In the genomic region with DNA sequence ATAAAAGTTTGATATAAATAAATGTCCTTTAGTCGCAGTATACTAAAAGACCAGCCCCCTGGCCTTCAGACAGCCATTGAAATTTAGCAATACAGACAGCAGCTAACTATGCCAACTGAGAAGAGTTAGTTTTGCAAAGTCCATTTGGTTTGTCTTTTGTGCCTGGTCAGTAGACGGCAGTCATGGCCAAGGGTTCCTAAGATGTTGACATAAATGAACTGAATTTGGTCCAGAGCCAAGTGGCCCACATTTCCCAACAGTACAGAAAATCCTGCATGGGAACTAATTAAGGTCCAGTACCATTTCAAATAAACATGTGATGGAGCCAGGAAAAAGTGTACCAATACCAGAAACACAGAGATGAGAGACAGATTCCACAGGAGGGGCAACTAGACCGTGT, we compare ENCODE assay signal across 18 mouse cellular contexts.
DNase-seq lines count a peak whose midpoint lies in the region; ATAC-seq and TF ChIP-seq lines count a peak whose summit lies in the region.
"Had no signal": no experiment of that assay in that cellular context is flagged by ENCODE, and none has a peak within 500 bp of the region (broad histone marks: within the 10 kb centered on the region; RNA-seq: fewer than 3 reads in every experiment).

No protein-coding gene starts in this region.

- H3K9ac ChIP-seq in heart, embryonic 12.5 days, result no peak overlapping the region
- H3K9ac ChIP-seq in midbrain, postnatal 0 days (replicated peaks; ENCODE audit: low read length, poor library complexity, severe bottlenecking), result no peak overlapping the region
- H3K9ac ChIP-seq in midbrain, embryonic 16.5 days (ENCODE audit: low read depth, low read length), result no peak overlapping the region
- H3K9ac ChIP-seq in lung, embryonic 15.5 days, result no peak overlapping the region
- no peak overlapping the region for H3K9ac ChIP-seq in hindbrain, embryonic 14.5 days
- H3K9ac ChIP-seq: embryonic facial prominence, embryonic 15.5 days; limb, embryonic 12.5 days; liver, embryonic 14.5 days had no signal

- TF ChIP-seq CTCF in midbrain, postnatal 0 days (IDR thresholded peaks at IDR 0.05), result no peak

- no peaks in the 10 kb centered on the region; the same call in 1 of the 2 replicates for H3K4me1 ChIP-seq in heart, embryonic 12.5 days (replicated peaks)
- H3K4me1 ChIP-seq in midbrain, postnatal 0 days (ENCODE audit: insufficient read depth, low read length), result no peaks in the 10 kb centered on the region
- no peaks in the 10 kb centered on the region for H3K4me1 ChIP-seq in midbrain, embryonic 16.5 days (ENCODE audit: control insufficient read depth, insufficient read depth, low read length)
- H3K4me1 ChIP-seq in lung, embryonic 15.5 days, result no peaks in the 10 kb centered on the region
- H3K4me1 ChIP-seq in hindbrain, embryonic 14.5 days (replicated peaks; ENCODE audit: control insufficient read depth, insufficient read depth, low read length), result no peaks in the 10 kb centered on the region
- H3K4me1 ChIP-seq: embryonic facial prominence, embryonic 15.5 days; limb, embryonic 12.5 days had no signal

- H3K9me3 ChIP-seq in heart, embryonic 12.5 days (replicated peaks), result no peaks in the 10 kb centered on the region
- H3K9me3 ChIP-seq in midbrain, postnatal 0 days (ENCODE audit: low read length), result no peaks in the 10 kb centered on the region
- no peaks in the 10 kb centered on the region for H3K9me3 ChIP-seq in midbrain, embryonic 16.5 days (replicated peaks; ENCODE audit: control insufficient read depth, low read length, poor library complexity, severe bottlenecking)
- no peaks in the 10 kb centered on the region for H3K9me3 ChIP-seq in lung, embryonic 15.5 days
- H3K9me3 ChIP-seq in hindbrain, embryonic 14.5 days (ENCODE audit: control insufficient read depth, low read length), result no peaks in the 10 kb centered on the region
- H3K9me3 ChIP-seq: embryonic facial prominence, embryonic 15.5 days; limb, embryonic 12.5 days had no signal

- H3K27ac ChIP-seq in heart, embryonic 12.5 days (ENCODE audit: poor library complexity, severe bottlenecking), result no peak overlapping the region
- H3K27ac ChIP-seq in midbrain, postnatal 0 days (ENCODE audit: low read depth, low read length), result no peak overlapping the region
- H3K27ac ChIP-seq in midbrain, embryonic 16.5 days (ENCODE audit: low read length), result no peak overlapping the region
- no peak overlapping the region for H3K27ac ChIP-seq in lung, embryonic 15.5 days
- no peak overlapping the region for H3K27ac ChIP-seq in hindbrain, embryonic 14.5 days
- H3K27ac ChIP-seq: embryonic facial prominence, embryonic 15.5 days; kidney, postnatal 0 days; limb, embryonic 12.5 days; liver, embryonic 14.5 days had no signal

- WGBS in heart, embryonic 12.5 days, result 79% methylated on average over 3 of the region's 3 CpGs
- WGBS in midbrain, postnatal 0 days, result 74% methylated on average over 3 of the region's 3 CpGs
- WGBS in midbrain, embryonic 16.5 days, result 81% methylated on average over 3 of the region's 3 CpGs
- 35% methylated on average over 3 of the region's 3 CpGs for WGBS in lung, embryonic 15.5 days
- WGBS in hindbrain, embryonic 14.5 days, result 79% methylated on average over 3 of the region's 3 CpGs

- H3K27me3 ChIP-seq in heart, embryonic 12.5 days (replicated peaks), result no peaks in the 10 kb centered on the region
- H3K27me3 ChIP-seq in midbrain, postnatal 0 days (ENCODE audit: insufficient read depth, low read length), result no peaks in the 10 kb centered on the region
- no peaks in the 10 kb centered on the region for H3K27me3 ChIP-seq in midbrain, embryonic 16.5 days (ENCODE audit: control insufficient read depth, insufficient read depth, low read depth, low read length)
- H3K27me3 ChIP-seq in lung, embryonic 15.5 days, result no peaks in the 10 kb centered on the region
- no peaks in the 10 kb centered on the region for H3K27me3 ChIP-seq in hindbrain, embryonic 14.5 days (ENCODE audit: control insufficient read depth, insufficient read depth, low read length)
- H3K27me3 ChIP-seq: embryonic facial prominence, embryonic 15.5 days; limb, embryonic 12.5 days had no signal

- no peak for ATAC-seq in heart, embryonic 12.5 days (ENCODE audit: insufficient number of reproducible peaks, low FRiP score)
- ATAC-seq in midbrain, postnatal 0 days (ENCODE audit: low FRiP score), result no peak
- no peak for ATAC-seq in midbrain, embryonic 16.5 days
- peak; percentile 33; the same call in 1 of the 2 replicates for ATAC-seq in lung, embryonic 15.5 days (ENCODE audit: borderline replicate concordance, extremely low read depth, low FRiP score, low TSS enrichment)
- no peak for ATAC-seq in granulocyte monocyte progenitor cell, adult 5-6 weeks (replicated peaks; ENCODE audit: poor library complexity, severe bottlenecking)
- no peak for ATAC-seq in hindbrain, embryonic 14.5 days (ENCODE audit: low FRiP score)
- ATAC-seq: inflammation-experienced regulatory T-cells, adult 6 months had no signal

- peaks cover 22% of the 10 kb centered on the region for H3K36me3 ChIP-seq in heart, embryonic 12.5 days
- no peaks in the 10 kb centered on the region; the same call in 1 of the 2 replicates for H3K36me3 ChIP-seq in midbrain, postnatal 0 days (ENCODE audit: insufficient read depth, low read length)
- H3K36me3 ChIP-seq in midbrain, embryonic 16.5 days (ENCODE audit: control insufficient read depth, insufficient read depth, low read length), result no peaks in the 10 kb centered on the region
- 0 out of 2 replicates have a peak, but pooled peaks cover 3% of the 10 kb centered on the region for H3K36me3 ChIP-seq in lung, embryonic 15.5 days
- no peaks in the 10 kb centered on the region for H3K36me3 ChIP-seq in hindbrain, embryonic 14.5 days (replicated peaks; ENCODE audit: control insufficient read depth, insufficient read depth)

- peak; percentile 45 to 52 for DNase-seq in heart, adult 18-20 months
- peak; percentile 35 for DNase-seq in midbrain, postnatal 0 days (ENCODE audit: low spot score)
- DNase-seq in skeletal muscle tissue, adult 2 months (ENCODE audit: low read depth, low spot score), result peak; percentile 20
- DNase-seq in hindbrain, embryonic 14.5 days (ENCODE audit: low spot score), result no peak
- DNase-seq: cerebellum, adult 2 months; gastrocnemius, postnatal 36 days; layer of hippocampus, adult 9-11 months; right cerebral cortex, postnatal 25 days; thymus, postnatal 4 days had no signal

- H3K4me3 ChIP-seq in heart, embryonic 12.5 days, result no peak overlapping the region
- no peak overlapping the region for H3K4me3 ChIP-seq in midbrain, postnatal 0 days (ENCODE audit: low read depth, low read length)
- no peak overlapping the region for H3K4me3 ChIP-seq in midbrain, embryonic 16.5 days (ENCODE audit: low read depth, low read length)
- no peak overlapping the region for H3K4me3 ChIP-seq in lung, embryonic 15.5 days
- no peak overlapping the region for H3K4me3 ChIP-seq in hindbrain, embryonic 14.5 days (replicated peaks; ENCODE audit: low read length)
- H3K4me3 ChIP-seq: embryonic facial prominence, embryonic 15.5 days; limb, embryonic 12.5 days had no signal

- H3K4me2 ChIP-seq in heart, embryonic 12.5 days, result no peak overlapping the region
- no peak overlapping the region for H3K4me2 ChIP-seq in midbrain, postnatal 0 days (ENCODE audit: low read depth, low read length, poor library complexity, severe bottlenecking)
- H3K4me2 ChIP-seq in midbrain, embryonic 16.5 days (ENCODE audit: low read length), result no peak overlapping the region
- H3K4me2 ChIP-seq in lung, embryonic 15.5 days, result no peak overlapping the region
- H3K4me2 ChIP-seq in hindbrain, embryonic 14.5 days (replicated peaks), result no peak overlapping the region
- H3K4me2 ChIP-seq: embryonic facial prominence, embryonic 15.5 days; limb, embryonic 12.5 days had no signal
